Mouse (Mus musculus): ENCODE results near the gene Fam204a. TPM values are rescaled to one million over a fixed set of nuclear protein-coding genes. Genes with fewer than 3 reads are reported as not detected.

The Fam204a gene
- polyA plus RNA-seq, 1 experiment: 5.4 TPM

DNA sequence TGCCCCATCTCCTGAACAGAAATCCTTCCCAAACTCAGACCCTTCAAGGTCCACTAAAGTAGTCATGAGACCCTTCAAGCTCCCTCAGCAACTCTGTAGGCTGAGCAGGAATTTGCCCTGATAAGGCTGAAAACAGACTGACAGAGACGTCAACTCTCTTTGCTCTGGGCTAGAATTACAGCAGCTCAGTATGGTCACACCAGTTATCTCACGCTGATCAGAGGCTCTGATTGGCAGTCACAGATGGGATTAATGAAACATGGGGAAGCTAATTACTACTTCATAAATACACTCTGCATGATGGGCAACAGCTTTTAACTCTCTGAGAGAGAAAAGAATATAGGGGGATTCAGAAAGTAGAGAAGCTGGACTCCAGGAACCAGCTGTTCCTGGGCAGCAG is 26.2 kb downstream of the Fam204a start:
- H3K36me3 ChIP-seq (ENCODE audit: control insufficient read depth, insufficient read depth, low read length): peaks cover 18% of the 10 kb centered on the region
- WGBS: 74% methylated on average over 2 of the region's 2 CpGs
- no peak overlapping the region for H3K27ac ChIP-seq (ENCODE audit: insufficient read depth, low read depth, low read length)

DNA sequence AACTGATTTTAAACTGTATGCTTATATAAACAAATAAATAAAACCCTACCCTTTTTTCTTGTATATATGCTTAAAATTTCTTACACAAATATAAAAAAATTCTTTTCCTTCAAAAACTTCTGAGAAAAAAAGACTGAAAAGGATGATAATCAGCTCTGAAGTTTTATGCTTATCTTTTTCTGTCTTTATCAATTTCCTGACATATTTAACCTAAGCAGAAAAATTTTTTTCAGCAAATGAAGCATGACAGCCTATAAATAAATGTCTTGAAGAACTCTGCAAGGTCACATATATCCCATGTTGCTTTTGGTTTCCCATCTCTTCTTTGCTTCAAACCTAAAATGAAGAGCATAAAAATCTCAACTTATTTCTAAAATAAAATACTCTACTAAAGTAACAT is 27.3 kb downstream of the Fam204a start:
- H3K27ac ChIP-seq (ENCODE audit: insufficient read depth, low read depth, low read length): no peak overlapping the region
- TF ChIP-seq POLR2A (IDR thresholded peaks at IDR 0.05; ENCODE audit: low read depth, low read length): no peak
- H3K4me3 ChIP-seq (ENCODE audit: low read depth, low read length): no peak overlapping the region
- no peaks in the 10 kb centered on the region for H3K27me3 ChIP-seq (ENCODE audit: control insufficient read depth, insufficient read depth, low read length)
- no peaks in the 10 kb centered on the region for H3K4me1 ChIP-seq (ENCODE audit: control insufficient read depth, insufficient read depth, insufficient read length, low read length)
- H3K36me3 ChIP-seq (ENCODE audit: control insufficient read depth, insufficient read depth, low read length): peaks cover 20% of the 10 kb centered on the region

More for the DNA sequence above, 26.2 kb downstream of the Fam204a start:
- H3K27me3 ChIP-seq (ENCODE audit: control insufficient read depth, insufficient read depth, low read length): no peaks in the 10 kb centered on the region
- no peak overlapping the region for H3K4me3 ChIP-seq (ENCODE audit: low read depth, low read length)
- H3K4me1 ChIP-seq (ENCODE audit: control insufficient read depth, insufficient read depth, insufficient read length, low read length): no peaks in the 10 kb centered on the region
- TF ChIP-seq CTCF (IDR thresholded peaks at IDR 0.05; ENCODE audit: extremely low read depth, insufficient read length, insufficient replicate concordance, low read depth, low read length): no peak
- TF ChIP-seq POLR2A (IDR thresholded peaks at IDR 0.05; ENCODE audit: low read depth, low read length): no peak

DNA sequence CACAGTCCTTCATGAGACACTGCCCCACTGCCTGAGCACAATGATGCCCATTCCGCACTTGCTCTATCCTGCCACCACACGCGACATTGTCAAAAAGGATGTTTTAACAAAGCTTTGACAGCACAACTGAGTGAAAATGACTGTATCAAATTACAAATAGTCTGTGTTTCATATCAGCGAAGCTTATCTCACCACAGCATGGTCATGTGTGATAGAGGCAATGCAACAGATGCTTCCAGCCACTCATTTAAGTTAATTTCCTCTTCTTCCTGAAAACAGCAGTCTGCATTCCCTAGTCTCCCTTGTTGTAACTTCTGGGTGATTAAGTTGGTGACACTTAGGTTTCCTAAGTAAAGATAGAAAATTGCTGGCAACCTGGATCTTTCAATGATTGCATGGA is 33.7 kb downstream of the Fam204a start:
- peaks cover 15% of the 10 kb centered on the region for H3K36me3 ChIP-seq (ENCODE audit: control insufficient read depth, insufficient read depth, low read length)
- WGBS: 91% methylated on average over 4 of the region's 4 CpGs
- no peak overlapping the region for H3K4me3 ChIP-seq (ENCODE audit: low read depth, low read length)
- no peak for TF ChIP-seq POLR2A (IDR thresholded peaks at IDR 0.05; ENCODE audit: low read depth, low read length)
- TF ChIP-seq CTCF (IDR thresholded peaks at IDR 0.05; ENCODE audit: extremely low read depth, insufficient read length, insufficient replicate concordance, low read depth, low read length): no peak
- H3K4me1 ChIP-seq (ENCODE audit: control insufficient read depth, insufficient read depth, insufficient read length, low read length): no peaks in the 10 kb centered on the region
- no peak overlapping the region for H3K27ac ChIP-seq (ENCODE audit: insufficient read depth, low read depth, low read length)
- H3K27me3 ChIP-seq (ENCODE audit: control insufficient read depth, insufficient read depth, low read length): no peaks in the 10 kb centered on the region

DNA sequence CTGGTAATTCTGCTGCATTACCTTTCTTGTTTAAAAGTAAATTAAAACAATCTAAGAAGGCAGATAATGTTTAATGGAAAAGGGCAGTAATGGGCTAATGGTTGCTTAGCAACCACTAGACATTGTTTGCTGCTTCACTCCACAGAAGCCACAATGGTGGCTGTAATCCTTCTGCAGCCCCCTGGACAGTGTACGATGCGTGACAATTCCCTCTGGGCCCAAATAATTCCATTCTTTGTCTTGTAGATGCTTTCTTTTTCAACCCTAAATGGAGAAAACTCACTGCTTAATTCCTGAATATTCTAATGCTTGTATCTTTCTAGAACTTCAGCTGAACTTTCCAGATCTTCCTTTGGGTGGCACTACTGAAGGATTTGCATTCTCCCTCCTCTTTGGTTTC is 37.3 kb downstream of the Fam204a start:
- TF ChIP-seq CTCF (IDR thresholded peaks at IDR 0.05; ENCODE audit: extremely low read depth, insufficient read length, insufficient replicate concordance, low read depth, low read length): no peak
- TF ChIP-seq POLR2A (IDR thresholded peaks at IDR 0.05; ENCODE audit: low read depth, low read length): no peak
- Histone ChIP-seq H3K4me3 (ENCODE audit: low read depth, low read length) (no peak overlapping the region), H3K4me1 (ENCODE audit: control insufficient read depth, insufficient read depth, insufficient read length, low read length) (no peaks in the 10 kb centered on the region), H3K27me3 (ENCODE audit: control insufficient read depth, insufficient read depth, low read length) (no peaks in the 10 kb centered on the region), H3K27ac (ENCODE audit: insufficient read depth, low read depth, low read length) (no peak overlapping the region), H3K36me3 (ENCODE audit: control insufficient read depth, insufficient read depth, low read length) (0 out of 2 replicates have a peak, but pooled peaks cover 5% of the 10 kb centered on the region)
- WGBS: 81% methylated on average over 2 of the region's 2 CpGs

DNA sequence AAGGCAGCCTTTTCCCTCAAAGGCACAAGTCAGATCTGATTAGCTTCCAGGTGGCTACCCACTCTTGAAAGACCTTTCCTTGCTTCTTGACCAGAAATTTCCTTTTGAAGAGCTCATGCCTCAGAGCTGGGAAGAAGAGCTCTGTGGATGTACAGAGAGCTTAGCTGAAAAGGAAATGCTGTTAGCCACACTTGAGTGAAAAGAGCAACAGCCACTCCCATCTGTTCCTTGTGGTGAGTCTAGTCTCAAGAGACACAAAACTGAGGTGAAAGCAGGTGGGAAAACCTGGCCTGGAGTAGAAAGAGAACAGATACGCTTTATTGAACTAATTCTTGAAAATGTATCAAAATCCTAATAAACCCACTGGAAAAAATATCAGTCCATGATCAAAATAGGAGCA is 43.6 kb downstream of the Fam204a start:
- Histone ChIP-seq H3K27ac (ENCODE audit: insufficient read depth, low read depth, low read length) (0 out of 2 replicates have a peak overlapping the region, but pooled peaks have one; percentile 34), H3K36me3 (ENCODE audit: control insufficient read depth, insufficient read depth, low read length) (0 out of 2 replicates have a peak, but pooled peaks cover 1% of the 10 kb centered on the region), H3K4me3 (ENCODE audit: low read depth, low read length) (no peak overlapping the region), H3K4me1 (ENCODE audit: control insufficient read depth, insufficient read depth, insufficient read length, low read length) (no peaks in the 10 kb centered on the region), H3K27me3 (ENCODE audit: control insufficient read depth, insufficient read depth, low read length) (no peaks in the 10 kb centered on the region)
- 90% methylated on average over 1 of the region's 1 CpGs for WGBS
- TF ChIP-seq POLR2A (IDR thresholded peaks at IDR 0.05; ENCODE audit: low read depth, low read length) (no peak), CTCF (IDR thresholded peaks at IDR 0.05; ENCODE audit: extremely low read depth, insufficient read length, insufficient replicate concordance, low read depth, low read length) (no peak)

DNA sequence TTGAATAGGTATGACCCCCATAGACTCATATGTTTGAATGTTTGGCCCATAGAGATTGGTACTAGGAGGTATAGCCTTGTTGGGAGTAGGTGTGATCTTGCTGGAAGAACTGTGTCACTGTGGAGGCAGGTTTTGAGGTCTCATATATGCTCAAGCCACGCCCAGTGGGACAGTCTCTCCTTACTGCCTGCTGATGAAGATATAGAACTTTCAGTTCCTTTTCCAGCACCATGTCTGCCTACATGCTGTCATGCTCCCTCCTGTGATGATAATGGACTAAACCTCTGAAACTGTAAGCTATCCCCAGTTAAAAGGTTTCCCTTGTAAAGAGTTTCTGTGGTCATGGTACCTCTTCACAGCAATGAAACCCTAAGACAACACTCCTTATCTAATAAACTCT is 44.3 kb downstream of the Fam204a start:
- 92% methylated on average over 1 of the region's 1 CpGs for WGBS
- Histone ChIP-seq H3K4me1 (ENCODE audit: control insufficient read depth, insufficient read depth, insufficient read length, low read length) (no peaks in the 10 kb centered on the region), H3K4me3 (ENCODE audit: low read depth, low read length) (no peak overlapping the region), H3K27me3 (ENCODE audit: control insufficient read depth, insufficient read depth, low read length) (no peaks in the 10 kb centered on the region), H3K36me3 (ENCODE audit: control insufficient read depth, insufficient read depth, low read length) (0 out of 2 replicates have a peak, but pooled peaks cover 1% of the 10 kb centered on the region), H3K27ac (ENCODE audit: insufficient read depth, low read depth, low read length) (no peak overlapping the region)
- TF ChIP-seq CTCF (IDR thresholded peaks at IDR 0.05; ENCODE audit: extremely low read depth, insufficient read length, insufficient replicate concordance, low read depth, low read length) (no peak), POLR2A (IDR thresholded peaks at IDR 0.05; ENCODE audit: low read depth, low read length) (no peak)

DNA sequence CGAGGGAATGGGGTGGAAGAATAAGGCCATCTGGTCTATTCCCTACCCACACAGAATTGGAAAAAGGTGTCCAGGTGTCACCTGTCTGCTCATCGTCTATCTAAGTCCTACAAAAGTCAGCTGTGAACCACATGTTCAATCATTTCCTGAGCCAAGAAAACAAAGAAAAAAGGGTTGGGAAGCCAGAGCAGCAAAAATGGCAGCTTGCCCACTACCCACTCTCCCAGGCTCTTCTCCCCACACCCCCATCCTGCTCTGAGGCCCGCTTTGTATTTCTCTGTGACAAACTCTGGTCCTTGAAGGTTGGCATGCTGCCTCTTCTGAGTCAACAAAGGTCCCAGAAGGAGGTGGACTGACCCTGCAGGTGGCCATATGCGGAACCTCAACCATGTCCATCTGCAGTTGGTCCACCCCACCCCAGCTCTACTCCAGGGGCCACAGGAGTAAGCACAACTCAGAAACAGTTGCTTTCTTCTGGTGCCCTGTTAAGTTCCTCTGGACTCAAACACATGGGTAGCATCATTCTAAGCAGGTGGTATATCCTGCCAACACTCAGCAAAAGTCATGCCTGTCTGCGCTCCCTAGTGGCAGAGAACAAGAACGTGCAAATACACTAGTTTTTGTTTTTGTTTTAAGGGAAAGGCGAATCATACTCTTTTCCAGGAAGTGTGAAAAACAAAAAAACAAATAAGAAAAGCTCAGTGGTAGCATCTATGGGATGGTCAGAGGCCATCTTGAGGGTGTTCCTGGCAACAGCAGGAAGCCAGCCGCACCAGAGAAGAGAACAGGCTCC is 47.5 kb downstream of the Fam204a start:
- no peak overlapping the region for H3K27ac ChIP-seq (ENCODE audit: insufficient read depth, low read depth, low read length)
- WGBS: 76% methylated on average over 8 of the region's 8 CpGs
- TF ChIP-seq CTCF (IDR thresholded peaks at IDR 0.05; ENCODE audit: extremely low read depth, insufficient read length, insufficient replicate concordance, low read depth, low read length): no peak
- TF ChIP-seq POLR2A (IDR thresholded peaks at IDR 0.05; ENCODE audit: low read depth, low read length): no peak
- H3K4me1 ChIP-seq (ENCODE audit: control insufficient read depth, insufficient read depth, insufficient read length, low read length): no peaks in the 10 kb centered on the region
- H3K36me3 ChIP-seq (ENCODE audit: control insufficient read depth, insufficient read depth, low read length): 0 out of 2 replicates have a peak, but pooled peaks cover 1% of the 10 kb centered on the region
- no peaks in the 10 kb centered on the region for H3K27me3 ChIP-seq (ENCODE audit: control insufficient read depth, insufficient read depth, low read length)
- no peak overlapping the region for H3K4me3 ChIP-seq (ENCODE audit: low read depth, low read length)
